Mouse (Mus musculus) erythroblast, embryonic 14.5 days (primary cell): ENCODE data around the gene Adpgk.

Experiments
- GATA1 ChIP-seq: IDR thresholded peaks from 2 replicates; pipeline ENCODE4 v1.6.1; 2012; ENCODE audit warnings: low read length, inconsistent platforms, mixed read lengths
- TAL1 ChIP-seq: IDR thresholded peaks from 3 replicates; pipeline ENCODE4 v1.6.1; 2012; ENCODE audit warnings: low read length, inconsistent platforms, mixed read lengths

DNA sequence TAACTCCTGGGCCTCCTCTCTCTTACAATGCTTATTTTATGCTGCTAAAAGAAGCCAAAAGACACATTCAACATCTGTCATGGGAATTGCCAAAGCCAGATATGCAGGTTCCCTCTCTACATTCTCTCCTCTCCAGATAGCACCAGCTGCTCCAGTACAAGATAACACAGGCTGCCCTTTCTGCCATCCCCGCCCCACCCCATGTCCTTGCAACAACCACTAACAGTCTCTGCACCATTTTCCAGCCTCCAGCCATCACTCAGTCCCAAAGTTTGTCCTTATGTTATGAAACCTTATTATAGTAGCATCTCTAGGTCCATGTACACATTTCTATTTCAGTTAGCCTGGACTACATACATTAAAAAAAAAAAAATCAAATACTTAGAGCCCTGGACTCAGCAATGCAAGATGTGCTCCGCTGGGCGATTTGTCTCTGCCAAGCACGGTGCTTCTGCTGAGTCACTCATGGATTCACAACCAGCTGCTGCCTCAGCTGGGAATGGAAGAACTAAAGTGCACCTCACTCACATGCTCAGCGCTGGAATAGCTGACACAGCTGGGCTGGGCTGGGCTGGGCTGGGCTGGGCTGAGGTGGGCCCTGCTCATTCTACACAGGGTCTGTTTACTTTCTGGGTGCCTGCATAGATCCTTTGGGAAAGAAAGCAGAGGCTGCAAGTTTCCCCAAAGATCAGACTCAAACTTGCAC, 36.5 kb upstream of the Adpgk start:
- TF ChIP-seq GATA1, result no peak
- no peak for TF ChIP-seq TAL1
